Mouse (Mus musculus) monocyte, adult 5-6 weeks (primary cell): ENCODE results near the gene Fgd6. TPM values are rescaled to one million over a fixed set of nuclear protein-coding genes. Genes with fewer than 3 reads are reported as not detected.

Experiments used
- ATAC-seq: fragments of 153-309, 156-312 bp; replicated peaks from 2 replicates; pipeline ENCODE4 v1.8.0; 2017; ENCODE audit warnings: mild to moderate bottlenecking; ENCODE audit not compliant: low TSS enrichment, insufficient number of reproducible peaks, severe bottlenecking, poor library complexity, low FRiP score
- total RNA-seq: library from RNA; stranded (forward); fragments of 200-1000, 200-491, 200-594 nt; gene quantifications from 3 replicates; pipeline ENCODE4 v1.2.3, GENCODE M21; 2017

Fgd6 gene
- total RNA-seq, 1 experiment from 2014 or later = 1.5 TPM

GRCm38 (mm10) chr10:94038366-94039260, 2.8 kb downstream of the Fgd6 start:
- ATAC-seq = no peak

- no peak for ATAC-seq
Observed at GRCm38 (mm10) chr10:94043908-94044307, 8.1 kb downstream of the Fgd6 start.

GRCm38 (mm10) chr10:94045301-94045700, 9.5 kb downstream of the Fgd6 start:
- no peak for ATAC-seq

- ATAC-seq = no peak
Observed at GRCm38 (mm10) chr10:94047024-94047423, 11.2 kb downstream of the Fgd6 start.

GRCm38 (mm10) chr10:94047845-94048559, 12.2 kb downstream of the Fgd6 start:
- ATAC-seq = no peak

GRCm38 (mm10) chr10:94049121-94049520, 13.3 kb downstream of the Fgd6 start:
- ATAC-seq = no peak

GRCm38 (mm10) chr10:94050736-94051135, 14.9 kb downstream of the Fgd6 start:
- no peak for ATAC-seq

GRCm38 (mm10) chr10:94056487-94056886, 20.7 kb downstream of the Fgd6 start:
- no peak for ATAC-seq

- 0 out of 2 replicates have a peak, but pooled peaks have one; percentile 35 for ATAC-seq
Observed at GRCm38 (mm10) chr10:94059618-94060055, 23.8 kb downstream of the Fgd6 start.

- ATAC-seq = no peak
Observed at GRCm38 (mm10) chr10:94060190-94060589, 24.4 kb downstream of the Fgd6 start.

- no peak for ATAC-seq
Observed at GRCm38 (mm10) chr10:94062357-94062756, 26.6 kb downstream of the Fgd6 start.

- ATAC-seq = no peak
Observed at GRCm38 (mm10) chr10:94066896-94067295, 31.1 kb downstream of the Fgd6 start.

- no peak for ATAC-seq
Observed at GRCm38 (mm10) chr10:94068701-94069100, 32.9 kb downstream of the Fgd6 start.

- no peak for ATAC-seq
Observed at GRCm38 (mm10) chr10:94071641-94072040, 35.8 kb downstream of the Fgd6 start.

GRCm38 (mm10) chr10:94072261-94072915, 36.6 kb downstream of the Fgd6 start:
- no peak for ATAC-seq

GRCm38 (mm10) chr10:94072916-94073465, 37.2 kb downstream of the Fgd6 start:
- no peak for ATAC-seq

- ATAC-seq = no peak
Observed at GRCm38 (mm10) chr10:94076966-94077825, 41.4 kb downstream of the Fgd6 start.

GRCm38 (mm10) chr10:94080740-94081139, 44.9 kb downstream of the Fgd6 start:
- no peak for ATAC-seq
